19 mouse cellular contexts compared by ENCODE assay signal in genomic region chr19:26340155-26340554, GRCm38 (mm10).
DNase-seq lines count a peak whose midpoint lies in the region; ATAC-seq and TF ChIP-seq lines count a peak whose summit lies in the region.
"Had no signal": no experiment of that assay in that cellular context is flagged by ENCODE, and none has a peak within 500 bp of the region (broad histone marks: within the 10 kb centered on the region; RNA-seq: fewer than 3 reads in every experiment).

No protein-coding gene starts in this region.

- no peak for TF ChIP-seq EP300 in stomach, postnatal 0 days (optimal IDR thresholded peaks at IDR 0.05)

- peaks cover 17% of the 10 kb centered on the region; the same call in 1 of the 2 replicates for H3K4me1 ChIP-seq in forebrain, embryonic 13.5 days
- peaks cover 4% of the 10 kb centered on the region; the same call in 1 of the 2 replicates for H3K4me1 ChIP-seq in forebrain, embryonic 10.5 days
- H3K4me1 ChIP-seq in limb, embryonic 14.5 days (ENCODE audit: control insufficient read depth, insufficient read depth, low read length), result peaks cover 3% of the 10 kb centered on the region; the same call in 1 of the 2 replicates
- no peaks in the 10 kb centered on the region for H3K4me1 ChIP-seq in stomach, postnatal 0 days (replicated peaks; ENCODE audit: control insufficient read depth, insufficient read depth)
- H3K4me1 ChIP-seq: hindbrain, embryonic 12.5 days; kidney, embryonic 15.5 days; midbrain, embryonic 13.5 days had no signal

- H3K9me3 ChIP-seq in forebrain, embryonic 13.5 days (replicated peaks), result no peaks in the 10 kb centered on the region
- H3K9me3 ChIP-seq in forebrain, embryonic 10.5 days, result no peaks in the 10 kb centered on the region
- no peaks in the 10 kb centered on the region for H3K9me3 ChIP-seq in limb, embryonic 14.5 days (ENCODE audit: control insufficient read depth, low read length)
- no peaks in the 10 kb centered on the region for H3K9me3 ChIP-seq in stomach, postnatal 0 days (ENCODE audit: control insufficient read depth, low read length)
- H3K9me3 ChIP-seq: hindbrain, embryonic 12.5 days; kidney, embryonic 15.5 days; midbrain, embryonic 13.5 days had no signal

- 24% methylated on average over 3 of the region's 3 CpGs for WGBS in forebrain, embryonic 13.5 days
- 43% methylated on average over 3 of the region's 3 CpGs for WGBS in forebrain, embryonic 10.5 days
- 36% methylated on average over 3 of the region's 3 CpGs for WGBS in limb, embryonic 14.5 days
- 52% methylated on average over 3 of the region's 3 CpGs for WGBS in stomach, postnatal 0 days

- TF ChIP-seq CTCF in stomach, postnatal 0 days (IDR thresholded peaks at IDR 0.05; ENCODE audit: low read depth), result no peak

- peak; percentile 79 for ATAC-seq in forebrain, embryonic 13.5 days
- ATAC-seq in limb, embryonic 14.5 days (ENCODE audit: low FRiP score, low read depth), result no peak
- ATAC-seq in stomach, postnatal 0 days (ENCODE audit: low FRiP score, low TSS enrichment), result no peak
- ATAC-seq: intestine, embryonic 16.5 days; midbrain, embryonic 13.5 days had no signal

- intact Hi-C loops in left cerebral cortex, postnatal 10 days (cut with DNase I), result no loop called here

- H3K27me3 ChIP-seq in forebrain, embryonic 13.5 days, result no peaks in the 10 kb centered on the region
- no peaks in the 10 kb centered on the region for H3K27me3 ChIP-seq in forebrain, embryonic 10.5 days (ENCODE audit: poor library complexity, severe bottlenecking)
- H3K27me3 ChIP-seq in limb, embryonic 14.5 days (ENCODE audit: control insufficient read depth, insufficient read depth, low read length), result no peaks in the 10 kb centered on the region
- no peaks in the 10 kb centered on the region for H3K27me3 ChIP-seq in stomach, postnatal 0 days (ENCODE audit: control insufficient read depth, insufficient read depth, low read length)
- H3K27me3 ChIP-seq: CH12.LX; hindbrain, embryonic 12.5 days; kidney, embryonic 15.5 days; midbrain, embryonic 13.5 days had no signal

- H3K4me2 ChIP-seq in forebrain, embryonic 13.5 days, result no peak overlapping the region
- H3K4me2 ChIP-seq in limb, embryonic 14.5 days (replicated peaks; ENCODE audit: low read depth, low read length, severe bottlenecking), result no peak overlapping the region
- H3K4me2 ChIP-seq in stomach, postnatal 0 days (replicated peaks; ENCODE audit: low read depth), result no peak overlapping the region
- H3K4me2 ChIP-seq: hindbrain, embryonic 12.5 days; kidney, embryonic 15.5 days; liver, embryonic 11.5 days; midbrain, embryonic 13.5 days had no signal

- H3K9ac ChIP-seq in forebrain, embryonic 13.5 days, result no peak overlapping the region
- H3K9ac ChIP-seq in limb, embryonic 14.5 days (ENCODE audit: low read depth, low read length, severe bottlenecking), result no peak overlapping the region
- no peak overlapping the region for H3K9ac ChIP-seq in stomach, postnatal 0 days (ENCODE audit: low read length)
- H3K9ac ChIP-seq: hindbrain, embryonic 12.5 days; kidney, embryonic 15.5 days; midbrain, embryonic 13.5 days had no signal

- no peak for DNase-seq in forebrain, embryonic 10.5 days (ENCODE audit: extremely low spot score, low spot score)
- DNase-seq in left cerebral cortex, adult 18-20 months (ENCODE audit: low spot score in 2 of 2), result peak; percentile 7 to 16
- no peak for DNase-seq in left cerebral cortex, postnatal 10 days (ENCODE audit: extremely low spot score in 1 of 2, low spot score in 2 of 2)
- peak; percentile 68 for DNase-seq in brain, adult 2 months (ENCODE audit: low read depth, low spot score)
- peak; percentile 62 for DNase-seq in limb, embryonic 14.5 days (ENCODE audit: low spot score)
- DNase-seq in stomach, postnatal 0 days (ENCODE audit: low spot score), result no peak
- DNase-seq: adrenal gland, adult 2 months; cerebellum, adult 11-12 months; gastrocnemius, postnatal 10 days; lung, adult 2 months; spleen, adult 18-20 months had no signal

- no peaks in the 10 kb centered on the region for H3K36me3 ChIP-seq in forebrain, embryonic 13.5 days (ENCODE audit: poor library complexity, severe bottlenecking)
- H3K36me3 ChIP-seq in forebrain, embryonic 10.5 days (replicated peaks), result no peaks in the 10 kb centered on the region
- no peaks in the 10 kb centered on the region for H3K36me3 ChIP-seq in limb, embryonic 14.5 days (ENCODE audit: control insufficient read depth, insufficient read depth, low read length)
- H3K36me3 ChIP-seq in stomach, postnatal 0 days (ENCODE audit: control insufficient read depth, insufficient read depth, low read length), result no peaks in the 10 kb centered on the region
- H3K36me3 ChIP-seq: hindbrain, embryonic 12.5 days; kidney, embryonic 15.5 days; midbrain, embryonic 13.5 days had no signal

- TF ChIP-seq POLR2A in limb, embryonic 14.5 days (IDR thresholded peaks at IDR 0.05; ENCODE audit: borderline replicate concordance, extremely low read depth, insufficient read depth, insufficient read length), result no peak

- no peak overlapping the region for H3K27ac ChIP-seq in forebrain, embryonic 13.5 days
- no peak overlapping the region for H3K27ac ChIP-seq in forebrain, embryonic 10.5 days
- no peak overlapping the region for H3K27ac ChIP-seq in limb, embryonic 14.5 days (replicated peaks; ENCODE audit: low read depth, low read length)
- H3K27ac ChIP-seq in stomach, postnatal 0 days (replicated peaks), result no peak overlapping the region
- H3K27ac ChIP-seq: hindbrain, embryonic 12.5 days; kidney, embryonic 15.5 days; macrophage; midbrain, embryonic 13.5 days had no signal

- no peak overlapping the region for H3K4me3 ChIP-seq in forebrain, embryonic 13.5 days
- no peak overlapping the region for H3K4me3 ChIP-seq in forebrain, embryonic 10.5 days
- no peak overlapping the region for H3K4me3 ChIP-seq in limb, embryonic 14.5 days (replicated peaks; ENCODE audit: low read length)
- no peak overlapping the region for H3K4me3 ChIP-seq in stomach, postnatal 0 days (ENCODE audit: low read depth, low read length)
- H3K4me3 ChIP-seq: hindbrain, embryonic 12.5 days; kidney, embryonic 15.5 days; midbrain, embryonic 13.5 days had no signal

Comparison
In these comparisons a context has a peak if more than half of its experiments do, and no peak if none do; other contexts are left out.
1. DNase-seq: peak in left cerebral cortex, adult 18-20 months (2 of 2), brain, adult 2 months (single experiment) and limb, embryonic 14.5 days (single experiment); none in forebrain, embryonic 10.5 days (single experiment), left cerebral cortex, postnatal 10 days (0 of 2) and stomach, postnatal 0 days (single experiment).